Comparison of ENCODE assay signal across 16 mouse cellular contexts in the genomic region with DNA sequence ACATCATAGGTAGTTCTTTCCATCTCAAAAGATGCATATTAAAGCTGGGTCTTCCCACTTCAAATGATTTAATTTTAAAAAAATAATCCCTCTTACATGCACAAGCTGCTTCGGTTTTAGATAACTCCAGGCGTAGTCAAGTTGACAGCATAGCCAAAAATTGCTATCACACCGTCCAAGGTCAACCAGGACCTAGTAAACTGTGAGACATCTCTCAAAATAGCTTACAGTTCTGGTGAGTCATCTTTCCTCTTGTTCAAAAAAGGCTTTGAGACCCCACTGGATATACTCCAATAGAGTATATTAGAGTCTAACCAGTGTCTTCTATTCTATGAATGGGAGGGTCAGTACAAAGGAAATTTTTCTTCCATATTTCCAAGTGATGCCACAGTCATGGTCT.
"Had no signal": no experiment of that assay in that cellular context is flagged by ENCODE, and none has a peak within 500 bp of the region (broad histone marks: within the 10 kb centered on the region; RNA-seq: fewer than 3 reads in every experiment).

No protein-coding gene starts in this region.

- H3K36me3 ChIP-seq: lung, embryonic 15.5 days; midbrain, embryonic 13.5 days; midbrain, embryonic 15.5 days; neural tube, embryonic 12.5 days; stomach, embryonic 15.5 days had no signal

- H3K27ac ChIP-seq: lung, embryonic 15.5 days; macrophage; midbrain, embryonic 13.5 days; midbrain, embryonic 15.5 days; neural tube, embryonic 12.5 days; stomach, embryonic 15.5 days; stomach, postnatal 0 days had no signal

- H3K27me3 ChIP-seq: lung, embryonic 15.5 days; megakaryocyte, embryonic 14.5 days; midbrain, embryonic 13.5 days; midbrain, embryonic 15.5 days; neural tube, embryonic 12.5 days; stomach, embryonic 15.5 days had no signal

- DNase-seq: lung, adult 2 months; lung, postnatal 14 days; right cerebral cortex, postnatal 14 days; thymus, adult 2 months; thymus, postnatal 25 days; thymus, postnatal 4 days had no signal

- H3K4me3 ChIP-seq: lung, embryonic 15.5 days; megakaryocyte, embryonic 14.5 days; midbrain, embryonic 13.5 days; midbrain, embryonic 15.5 days; neural tube, embryonic 12.5 days; stomach, embryonic 15.5 days had no signal

- H3K4me2 ChIP-seq: lung, embryonic 15.5 days; midbrain, embryonic 11.5 days; midbrain, embryonic 13.5 days; midbrain, embryonic 15.5 days; neural tube, embryonic 12.5 days; stomach, embryonic 15.5 days had no signal

- ATAC-seq: lung, postnatal 0 days; midbrain, embryonic 13.5 days; midbrain, embryonic 15.5 days had no signal

- H3K9me3 ChIP-seq: lung, embryonic 15.5 days; megakaryocyte, embryonic 14.5 days; midbrain, embryonic 13.5 days; midbrain, embryonic 15.5 days; neural tube, embryonic 12.5 days; stomach, embryonic 15.5 days had no signal

- H3K4me1 ChIP-seq: lung, embryonic 15.5 days; midbrain, embryonic 13.5 days; midbrain, embryonic 15.5 days; neural tube, embryonic 12.5 days; stomach, embryonic 15.5 days had no signal

- H3K9ac ChIP-seq: lung, embryonic 15.5 days; midbrain, embryonic 13.5 days; midbrain, embryonic 15.5 days; neural tube, embryonic 12.5 days; stomach, embryonic 15.5 days had no signal
